Mouse (Mus musculus) G1E-ER4 (cell line): Measurements from ENCODE around the gene Dennd6a. TPM values are rescaled to one million over a fixed set of nuclear protein-coding genes. Genes with fewer than 3 reads are reported as not detected.

ENCODE experiments used
- GATA1 ChIP-seq: IDR thresholded peaks from one replicate; pipeline ENCODE4 v1.8.0; 2012; ENCODE audit warnings: low read length, inconsistent platforms
- polyA plus RNA-seq: library from polyadenylated mRNA; stranded (reverse); fragments of >175 nt; gene quantifications from 2 replicates; pipeline ENCODE4 v1.2.3, GENCODE M21; 2012

Gene Dennd6a
- polyA plus RNA-seq, 1 experiment: 15.5 TPM

- no peak for TF ChIP-seq GATA1
These were observed 21.2 kb upstream of the Dennd6a start for GRCm38 (mm10) chr14:26552441-26552840.

- TF ChIP-seq GATA1: peak; percentile 48
These were observed 20.8 kb upstream of the Dennd6a start for GRCm38 (mm10) chr14:26552853-26553252.

- TF ChIP-seq GATA1: no peak
These were observed 16.1 kb upstream of the Dennd6a start for GRCm38 (mm10) chr14:26557581-26557980.

- no peak for TF ChIP-seq GATA1
These were observed 15.1 kb upstream of the Dennd6a start for GRCm38 (mm10) chr14:26558536-26558935.

GRCm38 (mm10) chr14:26562247-26562646 lies 11.4 kb upstream of the Dennd6a start:
- no peak for TF ChIP-seq GATA1

- TF ChIP-seq GATA1: no peak
These were observed 3.8 kb upstream of the Dennd6a start for GRCm38 (mm10) chr14:26569880-26570279.

- no peak for TF ChIP-seq GATA1
These were observed 1.5 kb upstream of the Dennd6a start for GRCm38 (mm10) chr14:26571951-26572675.

GRCm38 (mm10) chr14:26576255-26576780 lies 2.7 kb downstream of the Dennd6a start:
- TF ChIP-seq GATA1: no peak

- TF ChIP-seq GATA1: no peak
These were observed 5.1 kb downstream of the Dennd6a start for GRCm38 (mm10) chr14:26578791-26579191.

- no peak for TF ChIP-seq GATA1
These were observed 6.0 kb downstream of the Dennd6a start for GRCm38 (mm10) chr14:26579346-26580343.

GRCm38 (mm10) chr14:26583645-26584044 lies 10.0 kb downstream of the Dennd6a start:
- no peak for TF ChIP-seq GATA1

- TF ChIP-seq GATA1: no peak
These were observed 13.5 kb downstream of the Dennd6a start for GRCm38 (mm10) chr14:26587116-26587515.

- no peak for TF ChIP-seq GATA1
These were observed 17.7 kb downstream of the Dennd6a start for GRCm38 (mm10) chr14:26591353-26591752.

GRCm38 (mm10) chr14:26593281-26593895 lies 19.7 kb downstream of the Dennd6a start:
- peak; percentile 39 for TF ChIP-seq GATA1

GRCm38 (mm10) chr14:26595167-26595566 lies 21.5 kb downstream of the Dennd6a start:
- TF ChIP-seq GATA1: no peak
